Mouse (Mus musculus): ENCODE measurements at regions not wholly inside any gene's neighbourhood (a gene's known extent, or its start where the extent isn't known, plus 50 kb on each side); places are given as distances from the start of the nearest gene placed in this dataset.

DNA sequence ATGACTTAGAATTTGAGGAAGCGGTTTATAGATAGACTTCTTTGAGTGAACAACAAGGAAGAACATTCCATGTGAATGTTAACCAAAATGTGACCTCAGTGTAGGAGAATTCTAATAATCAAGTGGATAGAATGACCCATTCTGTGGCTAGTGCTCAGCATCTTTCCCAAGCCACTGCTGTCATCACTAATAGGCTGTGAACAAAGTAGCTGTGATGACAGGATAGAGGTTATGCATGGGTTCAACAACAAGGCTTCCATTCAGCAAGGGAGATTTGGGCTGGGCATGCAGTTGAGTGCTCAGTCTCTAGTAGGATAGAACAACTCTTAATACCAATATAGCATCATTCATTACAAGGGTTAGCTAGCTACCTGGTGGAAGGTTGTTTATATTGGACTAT is 483.0 kb upstream of the Pappa start:
- Histone ChIP-seq H3K9ac (ENCODE audit: low read depth, low read length) (no peak overlapping the region), H3K27ac (ENCODE audit: low read length) (no peak overlapping the region), H3K4me1 (ENCODE audit: control insufficient read depth, low read depth, low read length) (no peaks in the 10 kb centered on the region), H3K9me3 (replicated peaks; ENCODE audit: control insufficient read depth, low read length) (no peaks in the 10 kb centered on the region), H3K27me3 (ENCODE audit: control insufficient read depth, insufficient read depth, low read depth, low read length) (no peaks in the 10 kb centered on the region), H3K36me3 (ENCODE audit: control insufficient read depth, insufficient read depth) (no peaks in the 10 kb centered on the region), H3K4me2 (ENCODE audit: low read depth, low read length) (no peak overlapping the region), H3K4me3 (ENCODE audit: low read depth, low read length) (no peak overlapping the region)
- 43% methylated on average over 1 of the region's 1 CpGs for WGBS (ENCODE audit: insufficient replicate concordance)
- ATAC-seq (ENCODE audit: low read depth): no peak

DNA sequence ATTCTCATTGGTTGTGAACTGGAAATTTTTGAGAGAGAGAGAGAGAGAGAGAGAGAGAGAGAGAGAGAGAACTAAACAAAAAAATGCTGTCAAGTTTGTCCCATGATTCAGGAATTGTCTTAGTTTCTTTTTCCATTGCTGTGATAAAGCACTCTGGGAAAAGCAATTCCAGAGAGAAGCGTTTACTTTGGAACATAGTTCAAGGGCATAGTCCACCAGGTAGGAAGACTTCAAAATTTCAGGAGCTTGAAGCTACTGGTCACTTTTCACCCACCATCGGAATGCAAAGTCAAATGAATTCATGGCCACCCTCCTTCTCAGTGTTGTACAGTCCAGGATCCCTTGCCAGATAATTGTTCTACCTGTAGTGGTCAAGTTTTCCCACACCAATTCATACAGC is 478.8 kb upstream of the Pappa start:
- ATAC-seq (ENCODE audit: low read depth): no peak
- no peaks in the 10 kb centered on the region for H3K27me3 ChIP-seq (ENCODE audit: control insufficient read depth, insufficient read depth, low read depth, low read length)
- no peak overlapping the region for H3K27ac ChIP-seq (ENCODE audit: low read length)
- H3K9ac ChIP-seq (ENCODE audit: low read depth, low read length): no peak overlapping the region
- no peak overlapping the region for H3K4me3 ChIP-seq (ENCODE audit: low read depth, low read length)
- H3K4me2 ChIP-seq (ENCODE audit: low read depth, low read length): no peak overlapping the region
- no peaks in the 10 kb centered on the region for H3K4me1 ChIP-seq (ENCODE audit: control insufficient read depth, low read depth, low read length)
- H3K36me3 ChIP-seq (ENCODE audit: control insufficient read depth, insufficient read depth): no peaks in the 10 kb centered on the region
- 47% methylated on average over 2 of the region's 2 CpGs for WGBS (ENCODE audit: insufficient replicate concordance)
- H3K9me3 ChIP-seq (replicated peaks; ENCODE audit: control insufficient read depth, low read length): no peaks in the 10 kb centered on the region

DNA sequence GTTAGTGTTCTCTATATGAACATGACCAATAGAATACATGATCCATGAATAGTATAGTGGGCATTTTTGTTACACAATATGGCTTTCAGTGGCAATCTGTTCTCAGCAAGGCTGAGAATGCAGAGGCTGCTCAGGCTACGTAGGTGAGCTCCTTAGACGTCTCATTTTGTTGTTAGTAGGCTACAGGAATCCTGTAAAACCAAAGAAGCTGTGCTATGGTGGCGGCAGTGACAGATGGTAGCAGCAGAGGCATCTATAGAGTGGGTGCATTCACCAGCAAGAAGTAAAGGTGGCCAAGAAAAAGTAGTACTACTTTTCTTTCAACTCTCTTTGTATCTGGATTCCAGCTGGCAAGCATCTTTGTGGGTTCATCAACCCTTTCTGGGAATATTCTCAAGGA is 469.8 kb upstream of the Pappa start:
- Histone ChIP-seq H3K9ac (ENCODE audit: low read depth, low read length) (no peak overlapping the region), H3K27ac (ENCODE audit: low read length) (no peak overlapping the region), H3K4me1 (ENCODE audit: control insufficient read depth, low read depth, low read length) (no peaks in the 10 kb centered on the region), H3K27me3 (ENCODE audit: control insufficient read depth, insufficient read depth, low read depth, low read length) (no peaks in the 10 kb centered on the region), H3K4me2 (ENCODE audit: low read depth, low read length) (no peak overlapping the region), H3K36me3 (ENCODE audit: control insufficient read depth, insufficient read depth) (no peaks in the 10 kb centered on the region), H3K9me3 (replicated peaks; ENCODE audit: control insufficient read depth, low read length) (no peaks in the 10 kb centered on the region), H3K4me3 (ENCODE audit: low read depth, low read length) (no peak overlapping the region)
- no peak for ATAC-seq (ENCODE audit: low read depth)
- WGBS (ENCODE audit: insufficient replicate concordance): 47% methylated on average over 3 of the region's 3 CpGs

DNA sequence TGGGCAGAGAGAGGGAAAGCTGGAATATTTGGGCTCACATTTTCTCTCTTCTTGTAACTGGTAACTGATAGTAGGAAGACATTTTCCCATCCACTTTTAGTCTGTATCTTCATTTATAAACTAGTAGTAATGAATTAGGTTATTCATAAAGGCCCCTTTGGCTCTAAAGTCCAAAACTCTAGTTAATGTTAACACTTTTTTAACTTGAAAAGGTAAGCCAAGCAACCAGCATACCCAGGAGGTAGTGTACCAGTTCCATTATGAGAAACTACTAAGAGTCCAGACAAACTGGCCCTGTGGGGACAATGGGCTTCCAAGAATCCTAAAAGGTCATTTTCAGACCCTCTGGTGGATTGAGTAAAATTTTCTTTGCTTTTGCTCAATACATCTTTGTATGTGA is 468.4 kb upstream of the Pappa start:
- H3K27ac ChIP-seq (ENCODE audit: low read length): no peak overlapping the region
- no peaks in the 10 kb centered on the region for H3K4me1 ChIP-seq (ENCODE audit: control insufficient read depth, low read depth, low read length)
- no peaks in the 10 kb centered on the region for H3K36me3 ChIP-seq (ENCODE audit: control insufficient read depth, insufficient read depth)
- H3K27me3 ChIP-seq (ENCODE audit: control insufficient read depth, insufficient read depth, low read depth, low read length): no peaks in the 10 kb centered on the region
- H3K9me3 ChIP-seq (replicated peaks; ENCODE audit: control insufficient read depth, low read length): no peaks in the 10 kb centered on the region
- H3K4me3 ChIP-seq (ENCODE audit: low read depth, low read length): no peak overlapping the region
- H3K9ac ChIP-seq (ENCODE audit: low read depth, low read length): no peak overlapping the region
- H3K4me2 ChIP-seq (ENCODE audit: low read depth, low read length): no peak overlapping the region
- ATAC-seq (ENCODE audit: low read depth): no peak

DNA sequence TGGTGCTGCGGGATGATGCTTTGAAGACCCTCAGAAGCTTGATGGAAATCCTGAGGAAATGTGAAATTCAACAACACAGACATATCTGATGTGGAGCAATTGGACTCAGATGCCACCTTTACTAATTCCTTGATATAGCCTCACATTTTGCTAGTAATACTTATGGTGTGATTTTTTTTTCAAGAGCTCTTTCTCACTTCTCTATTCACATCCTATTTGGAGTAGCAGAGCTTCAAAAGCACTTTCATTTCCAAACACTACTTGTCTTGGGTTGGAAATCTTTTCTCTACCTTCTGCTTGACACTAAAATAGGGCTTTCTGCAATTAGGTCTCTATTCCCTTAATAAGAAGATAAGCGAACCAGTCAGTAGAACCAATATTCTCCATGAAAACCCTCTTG is 460.3 kb upstream of the Pappa start:
- no peak overlapping the region for H3K9ac ChIP-seq (ENCODE audit: low read depth, low read length)
- H3K4me3 ChIP-seq (ENCODE audit: low read depth, low read length): no peak overlapping the region
- no peaks in the 10 kb centered on the region for H3K27me3 ChIP-seq (ENCODE audit: control insufficient read depth, insufficient read depth, low read depth, low read length)
- no peaks in the 10 kb centered on the region for H3K4me1 ChIP-seq (ENCODE audit: control insufficient read depth, low read depth, low read length)
- no peak overlapping the region for H3K27ac ChIP-seq (ENCODE audit: low read length)
- no peaks in the 10 kb centered on the region for H3K36me3 ChIP-seq (ENCODE audit: control insufficient read depth, insufficient read depth)
- WGBS (ENCODE audit: insufficient replicate concordance): 63% methylated on average over 2 of the region's 2 CpGs
- no peaks in the 10 kb centered on the region for H3K9me3 ChIP-seq (replicated peaks; ENCODE audit: control insufficient read depth, low read length)
- no peak for ATAC-seq (ENCODE audit: low read depth)
- H3K4me2 ChIP-seq (ENCODE audit: low read depth, low read length): no peak overlapping the region

DNA sequence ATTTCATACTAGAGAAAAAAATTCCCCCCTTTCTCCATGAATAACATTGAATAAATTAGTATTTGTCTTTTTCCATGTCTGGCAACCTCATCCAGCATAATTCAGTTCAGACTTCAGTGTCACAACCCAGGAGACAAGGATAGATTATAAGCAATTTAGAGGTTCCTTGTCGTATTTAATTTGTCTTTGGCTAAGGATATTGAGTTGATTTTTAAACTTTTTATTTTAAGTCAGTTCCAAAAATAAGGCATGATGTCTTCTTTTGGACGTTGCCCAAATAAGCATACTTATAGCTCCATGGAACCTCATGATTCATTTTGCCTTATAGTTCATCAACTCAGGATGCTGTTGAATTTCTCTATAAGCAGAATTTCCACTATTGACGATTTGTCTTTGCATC is 456.0 kb upstream of the Pappa start:
- H3K4me3 ChIP-seq (ENCODE audit: low read depth, low read length): no peak overlapping the region
- H3K27me3 ChIP-seq (ENCODE audit: control insufficient read depth, insufficient read depth, low read depth, low read length): no peaks in the 10 kb centered on the region
- no peaks in the 10 kb centered on the region for H3K4me1 ChIP-seq (ENCODE audit: control insufficient read depth, low read depth, low read length)
- ATAC-seq (ENCODE audit: low read depth): no peak
- no peak overlapping the region for H3K4me2 ChIP-seq (ENCODE audit: low read depth, low read length)
- no peak overlapping the region for H3K9ac ChIP-seq (ENCODE audit: low read depth, low read length)
- WGBS (ENCODE audit: insufficient replicate concordance): 53% methylated on average over 3 of the region's 3 CpGs
- H3K27ac ChIP-seq (ENCODE audit: low read length): no peak overlapping the region
- no peaks in the 10 kb centered on the region for H3K9me3 ChIP-seq (replicated peaks; ENCODE audit: control insufficient read depth, low read length)
- H3K36me3 ChIP-seq (ENCODE audit: control insufficient read depth, insufficient read depth): no peaks in the 10 kb centered on the region

DNA sequence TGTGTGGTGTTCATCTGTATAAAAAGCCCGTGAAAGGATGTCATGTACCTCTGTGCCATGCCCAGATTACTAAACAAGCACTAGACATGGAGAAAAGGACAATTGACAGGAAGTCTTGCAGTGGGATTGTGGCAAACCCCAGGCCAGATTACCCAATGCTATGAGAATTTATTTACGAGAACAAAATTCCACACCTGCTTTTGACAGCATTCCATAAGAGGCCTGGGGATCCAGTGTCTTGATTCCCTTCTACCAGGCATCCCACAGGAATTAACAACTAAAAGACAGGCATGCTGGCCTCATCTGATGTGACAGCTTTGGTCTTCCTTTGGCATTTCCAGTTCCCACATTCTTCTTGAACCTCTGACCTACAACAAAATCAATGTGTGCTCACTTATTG is 454.3 kb upstream of the Pappa start:
- Histone ChIP-seq H3K36me3 (ENCODE audit: control insufficient read depth, insufficient read depth) (no peaks in the 10 kb centered on the region), H3K9me3 (replicated peaks; ENCODE audit: control insufficient read depth, low read length) (no peaks in the 10 kb centered on the region), H3K27me3 (ENCODE audit: control insufficient read depth, insufficient read depth, low read depth, low read length) (no peaks in the 10 kb centered on the region), H3K4me3 (ENCODE audit: low read depth, low read length) (no peak overlapping the region), H3K27ac (ENCODE audit: low read length) (no peak overlapping the region), H3K9ac (ENCODE audit: low read depth, low read length) (no peak overlapping the region), H3K4me1 (ENCODE audit: control insufficient read depth, low read depth, low read length) (no peaks in the 10 kb centered on the region), H3K4me2 (ENCODE audit: low read depth, low read length) (no peak overlapping the region)
- no peak for ATAC-seq (ENCODE audit: low read depth)
- 39% methylated on average over 2 of the region's 2 CpGs for WGBS (ENCODE audit: insufficient replicate concordance)

DNA sequence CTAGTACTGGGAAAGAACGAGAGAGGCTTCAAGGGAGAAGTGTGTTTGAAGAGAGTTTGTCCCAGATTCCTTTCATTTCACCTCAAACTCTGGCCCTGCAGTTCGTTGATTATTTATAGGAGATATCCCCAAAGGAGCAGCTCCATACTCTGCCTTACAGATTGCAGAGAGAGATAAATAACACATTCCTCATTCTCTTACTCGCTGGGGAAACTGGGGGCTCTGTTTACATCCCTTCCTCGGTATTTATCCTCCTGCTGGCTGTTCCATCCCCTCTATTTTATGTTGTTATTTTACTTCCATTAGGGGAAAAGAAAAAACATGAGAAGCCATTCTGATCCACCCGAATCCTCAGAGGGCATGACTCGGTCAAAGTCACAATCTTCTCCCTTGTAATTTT is 447.5 kb upstream of the Pappa start:
- 41% methylated on average over 6 of the region's 6 CpGs for WGBS (ENCODE audit: insufficient replicate concordance)

DNA sequence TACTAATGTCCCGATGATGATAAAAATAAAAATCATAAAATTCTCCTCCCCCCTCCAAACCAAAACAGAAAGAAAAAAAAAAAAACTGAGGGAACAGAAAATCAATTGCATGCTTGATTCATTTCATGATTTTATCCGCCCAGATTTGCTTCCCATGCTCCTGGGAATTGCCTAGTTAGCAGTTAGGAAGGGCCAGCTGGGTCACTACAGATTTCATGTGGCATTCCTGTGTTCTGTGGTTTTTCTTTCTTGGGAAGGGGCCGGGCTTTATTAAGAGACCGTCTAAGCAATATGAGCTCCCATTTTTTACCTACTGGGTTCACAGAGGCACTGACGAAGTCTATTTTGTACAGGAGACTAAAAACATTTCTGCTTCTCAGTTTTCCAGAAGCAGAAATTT is 447.1 kb upstream of the Pappa start:
- 65% methylated on average over 5 of the region's 5 CpGs for WGBS (ENCODE audit: insufficient replicate concordance)
- no peaks in the 10 kb centered on the region for H3K4me1 ChIP-seq (ENCODE audit: control insufficient read depth, low read depth, low read length)
- no peak overlapping the region for H3K4me2 ChIP-seq (ENCODE audit: low read depth, low read length)
- no peak overlapping the region for H3K9ac ChIP-seq (ENCODE audit: low read depth, low read length)
- H3K4me3 ChIP-seq (ENCODE audit: low read depth, low read length): no peak overlapping the region
- H3K9me3 ChIP-seq (replicated peaks; ENCODE audit: control insufficient read depth, low read length): no peaks in the 10 kb centered on the region
- no peaks in the 10 kb centered on the region for H3K36me3 ChIP-seq (ENCODE audit: control insufficient read depth, insufficient read depth)
- H3K27me3 ChIP-seq (ENCODE audit: control insufficient read depth, insufficient read depth, low read depth, low read length): no peaks in the 10 kb centered on the region
- H3K27ac ChIP-seq (ENCODE audit: low read length): no peak overlapping the region
- no peak for ATAC-seq (ENCODE audit: low read depth)

More for the DNA sequence above, 447.5 kb upstream of the Pappa start:
- Histone ChIP-seq H3K9me3 (replicated peaks; ENCODE audit: control insufficient read depth, low read length) (no peaks in the 10 kb centered on the region), H3K27me3 (ENCODE audit: control insufficient read depth, insufficient read depth, low read depth, low read length) (no peaks in the 10 kb centered on the region), H3K36me3 (ENCODE audit: control insufficient read depth, insufficient read depth) (no peaks in the 10 kb centered on the region), H3K4me1 (ENCODE audit: control insufficient read depth, low read depth, low read length) (no peaks in the 10 kb centered on the region), H3K4me2 (ENCODE audit: low read depth, low read length) (no peak overlapping the region), H3K27ac (ENCODE audit: low read length) (no peak overlapping the region), H3K9ac (ENCODE audit: low read depth, low read length) (no peak overlapping the region), H3K4me3 (ENCODE audit: low read depth, low read length) (no peak overlapping the region)
- ATAC-seq (ENCODE audit: low read depth): no peak

DNA sequence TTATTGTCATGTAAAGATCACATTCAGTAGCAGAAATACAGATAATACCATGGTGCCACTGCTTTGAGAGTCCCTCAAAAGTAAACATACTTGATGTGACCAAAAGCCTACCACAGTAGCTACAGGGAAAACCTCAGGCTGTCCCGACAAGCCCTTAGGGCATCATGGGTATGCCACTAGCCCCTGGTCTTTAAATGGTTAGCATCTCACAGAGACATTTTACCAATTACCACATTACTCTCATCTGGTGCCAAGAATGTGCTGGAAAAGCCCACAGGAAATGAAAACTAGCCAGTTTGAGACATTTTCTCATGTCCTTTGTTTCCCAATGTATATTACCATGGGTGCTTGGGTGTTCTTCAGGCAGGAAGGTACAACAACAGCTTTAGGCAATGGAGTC is 439.3 kb upstream of the Pappa start:
- no peak overlapping the region for H3K27ac ChIP-seq (ENCODE audit: low read length)
- WGBS (ENCODE audit: insufficient replicate concordance): 71% methylated on average over 1 of the region's 1 CpGs

More for the DNA sequence above, 439.3 kb upstream of the Pappa start:
- H3K4me1 ChIP-seq (ENCODE audit: control insufficient read depth, low read depth, low read length): no peaks in the 10 kb centered on the region
- H3K9ac ChIP-seq (ENCODE audit: low read depth, low read length): no peak overlapping the region
- no peak overlapping the region for H3K4me3 ChIP-seq (ENCODE audit: low read depth, low read length)
- H3K27me3 ChIP-seq (ENCODE audit: control insufficient read depth, insufficient read depth, low read depth, low read length): no peaks in the 10 kb centered on the region
- no peaks in the 10 kb centered on the region for H3K9me3 ChIP-seq (replicated peaks; ENCODE audit: control insufficient read depth, low read length)
- no peaks in the 10 kb centered on the region for H3K36me3 ChIP-seq (ENCODE audit: control insufficient read depth, insufficient read depth)
- no peak overlapping the region for H3K4me2 ChIP-seq (ENCODE audit: low read depth, low read length)
- no peak for ATAC-seq (ENCODE audit: low read depth)
